Mouse (Mus musculus) kidney, adult 2 months (tissue): ENCODE results near the gene Cars2.
A peak's percentile ranks its signal among the peaks of the same experiment; 100 is the strongest.

ENCODE experiments used
- CTCF ChIP-seq: fragments of 200-500 bp; conservative IDR thresholded peaks from 2 replicates; pipeline ENCODE4 v1.5.1; 2011; ENCODE audit warnings: low read depth, mild to moderate bottlenecking, control low read depth, low read length, moderate library complexity, mixed read lengths; ENCODE audit not compliant: insufficient read depth, insufficient read length
- POLR2A ChIP-seq: fragments of 200-500 bp; IDR thresholded peaks from one replicate; pipeline ENCODE4 v1.6.1; 2011; ENCODE audit warnings: low read depth, low read length, control low read depth

DNA sequence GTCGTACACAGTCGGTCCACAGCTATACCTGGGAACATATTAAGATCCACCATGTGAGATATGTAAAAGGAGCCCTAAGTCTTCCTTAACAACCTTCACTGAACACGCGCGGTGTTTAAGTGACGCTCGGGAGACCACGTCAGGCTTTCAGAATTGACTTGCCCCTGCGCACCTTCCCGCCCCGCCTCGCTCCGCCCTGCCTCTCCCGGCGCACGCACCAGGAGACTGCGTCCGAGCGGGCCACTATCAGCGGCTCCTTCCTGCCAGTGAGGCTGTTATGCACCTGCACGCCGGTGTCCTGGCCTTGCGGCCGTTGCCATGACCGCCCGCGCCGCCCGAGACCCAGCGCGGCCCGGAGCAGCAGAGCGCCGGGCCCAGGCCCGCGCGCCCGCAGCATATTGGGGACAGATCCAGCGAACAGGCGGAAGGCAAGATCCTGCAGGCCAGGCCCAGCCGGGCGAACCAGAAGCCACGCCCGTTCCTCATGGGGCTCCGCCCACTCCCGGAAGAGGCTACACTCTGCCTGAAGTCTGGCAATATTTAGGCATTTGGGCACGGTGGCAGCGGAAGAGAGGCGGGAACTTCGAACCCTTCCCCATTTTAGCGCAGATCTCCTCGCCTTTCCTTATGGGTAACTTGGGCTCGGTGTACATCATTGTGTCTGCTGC lies at the start of gene Cars2:
- TF ChIP-seq CTCF: no peak
- peak; percentile 51 for TF ChIP-seq POLR2A
